Mouse (Mus musculus): ENCODE results near the gene Catsperg1. TPM values are rescaled to one million over a fixed set of nuclear protein-coding genes. Genes with fewer than 3 reads are reported as not detected.
"Not testable (repeated sequence)": the region's sequence is repeated elsewhere in the genome, so short reads cannot be mapped to it uniquely, and the experiment has no call there.

Catsperg1 gene
- polyA plus RNA-seq, 1 experiment from 2014 or later = 0.24 TPM

GRCm38 (mm10) chr7:29141416-29141815 is 72.4 kb downstream of the Catsperg1 start:
- 84% methylated on average over 8 of the region's 8 CpGs for WGBS
- no peak overlapping the region for H3K4me3 ChIP-seq
- no peaks in the 10 kb centered on the region for H3K36me3 ChIP-seq (replicated peaks)
- no peak for DNase-seq (ENCODE audit: low spot score)
- H3K4me1 ChIP-seq = peaks cover 4% of the 10 kb centered on the region
- H3K27ac ChIP-seq (replicated peaks) = no peak overlapping the region
- H3K27me3 ChIP-seq (replicated peaks; ENCODE audit: low read depth, poor library complexity, severe bottlenecking) = peaks cover 9% of the 10 kb centered on the region; the same call in 1 of the 2 replicates
- H3K9me3 ChIP-seq = no peaks in the 10 kb centered on the region

- whole genome bisulfite sequencing = 90% methylated on average over 3 of the region's 4 CpGs
- H3K4me1 ChIP-seq = peaks cover 22% of the 10 kb centered on the region
Measured at GRCm38 (mm10) chr7:29139237-29139636, 74.6 kb downstream of the Catsperg1 start.

GRCm38 (mm10) chr7:29137429-29137828 is 76.4 kb downstream of the Catsperg1 start:
- peaks cover 24% of the 10 kb centered on the region for H3K4me1 ChIP-seq
- peaks cover 24% of the 10 kb centered on the region; the same call in 1 of the 2 replicates for H3K27me3 ChIP-seq (replicated peaks; ENCODE audit: low read depth, poor library complexity, severe bottlenecking)
- H3K27ac ChIP-seq (replicated peaks) = no peak overlapping the region
- no peaks in the 10 kb centered on the region for H3K9me3 ChIP-seq
- no peak for DNase-seq (ENCODE audit: low spot score)
- no peak overlapping the region for H3K4me3 ChIP-seq
- 44% methylated on average over 16 of the region's 16 CpGs for WGBS
- H3K36me3 ChIP-seq (replicated peaks) = no peaks in the 10 kb centered on the region

More at GRCm38 (mm10) chr7:29139237-29139636, 74.6 kb downstream of the Catsperg1 start:
- not testable (repeated sequence) for H3K4me3 ChIP-seq; H3K36me3 ChIP-seq (replicated peaks); H3K27ac ChIP-seq (replicated peaks); H3K9me3 ChIP-seq; DNase-seq (ENCODE audit: low spot score)
- H3K27me3 ChIP-seq (replicated peaks; ENCODE audit: low read depth, poor library complexity, severe bottlenecking) = peaks cover 20% of the 10 kb centered on the region; the same call in 1 of the 2 replicates

GRCm38 (mm10) chr7:29134693-29135386 is 79.0 kb downstream of the Catsperg1 start, which contains the start of gene Rasgrp4:
Gene Rasgrp4, plus strand, starts transcription at chr7:29134851.
- Histone ChIP-seq H3K27ac (replicated peaks) (peak within 1 kb of the TSS; percentile 16; the same call in 1 of the 2 replicates), H3K36me3 (replicated peaks) (no peaks in the 10 kb centered on the region), H3K4me1 (peaks cover 24% of the 10 kb centered on the region), H3K9me3 (no peaks in the 10 kb centered on the region), H3K4me3 (peak within 1 kb of the TSS; percentile 57), H3K27me3 (replicated peaks; ENCODE audit: low read depth, poor library complexity, severe bottlenecking) (peaks cover 24% of the 10 kb centered on the region; the same call in 1 of the 2 replicates)
- DNase-seq (ENCODE audit: low spot score) = peak; percentile 65
- under 1% methylated on average over 18 of the region's 20 CpGs for WGBS

GRCm38 (mm10) chr7:29134230-29134629 is 79.6 kb downstream of the Catsperg1 start:
- Histone ChIP-seq H3K4me3 (peak overlapping the region; percentile 57), H3K36me3 (replicated peaks) (no peaks in the 10 kb centered on the region), H3K4me1 (peaks cover 24% of the 10 kb centered on the region), H3K27me3 (replicated peaks; ENCODE audit: low read depth, poor library complexity, severe bottlenecking) (peaks cover 24% of the 10 kb centered on the region; the same call in 1 of the 2 replicates), H3K9me3 (no peaks in the 10 kb centered on the region), H3K27ac (replicated peaks) (0 out of 2 replicates have a peak overlapping the region, but pooled peaks have one; percentile 16)
- WGBS = 8% methylated on average over 4 of the region's 4 CpGs
- DNase-seq (ENCODE audit: low spot score) = no peak

Other genes starting within 250 kb of the Catsperg1 start
- 444 and 454 TPM in 2 replicates for gene Eif3k, start 232.2 kb downstream of the Catsperg1 start, polyA plus RNA-seq (2016; fragmentation: Nextera tagmentation; extraction: Ambion mirVana)
- gene Map4k1, start 232.0 kb downstream of the Catsperg1 start, polyA plus RNA-seq (2016; fragmentation: Nextera tagmentation; extraction: Ambion mirVana) = 11.6 and 14.4 TPM in 2 replicates
- 1.8 TPM in 2 replicates for gene Ryr1, start 88.9 kb downstream of the Catsperg1 start, polyA plus RNA-seq (2016; fragmentation: Nextera tagmentation; extraction: Ambion mirVana)
- gene Rasgrp4, start 79.2 kb downstream of the Catsperg1 start, polyA plus RNA-seq (2016; fragmentation: Nextera tagmentation; extraction: Ambion mirVana) = 0.66 and 0.73 TPM in 2 replicates
- gene Fam98c, start 57.8 kb downstream of the Catsperg1 start, polyA plus RNA-seq (2016; fragmentation: Nextera tagmentation; extraction: Ambion mirVana) = 10.8 and 12.3 TPM in 2 replicates
- gene Ggn, start 43.8 kb downstream of the Catsperg1 start, polyA plus RNA-seq (2016; fragmentation: Nextera tagmentation; extraction: Ambion mirVana) = 0.48 and 0.55 TPM in 2 replicates
- gene Spred3, start 43.6 kb downstream of the Catsperg1 start, polyA plus RNA-seq (2016; fragmentation: Nextera tagmentation; extraction: Ambion mirVana) = 3.3 and 4.1 TPM in 2 replicates
- 303 and 307 TPM in 2 replicates for gene Psmd8, start 33.3 kb downstream of the Catsperg1 start, polyA plus RNA-seq (2016; fragmentation: Nextera tagmentation; extraction: Ambion mirVana)
- 0.74 and 1.1 TPM in 2 replicates for gene Kcnk6, start 18.5 kb upstream of the Catsperg1 start, polyA plus RNA-seq (2016; fragmentation: Nextera tagmentation; extraction: Ambion mirVana)
- gene Yif1b, start 24.3 kb upstream of the Catsperg1 start, polyA plus RNA-seq (2016; fragmentation: Nextera tagmentation; extraction: Ambion mirVana) = 100 and 102 TPM in 2 replicates
- 4.4 and 4.6 TPM in 2 replicates for gene 2200002D01Rik, start 34.4 kb upstream of the Catsperg1 start, polyA plus RNA-seq (2016; fragmentation: Nextera tagmentation; extraction: Ambion mirVana)
- gene Spint2, start 67.9 kb upstream of the Catsperg1 start, polyA plus RNA-seq (2016; fragmentation: Nextera tagmentation; extraction: Ambion mirVana) = 75.5 and 79.3 TPM in 2 replicates
- 29.7 and 30.5 TPM in 2 replicates for gene Ppp1r14a, start 75.3 kb upstream of the Catsperg1 start, polyA plus RNA-seq (2016; fragmentation: Nextera tagmentation; extraction: Ambion mirVana)
- gene Dpf1, start 89.9 kb upstream of the Catsperg1 start, polyA plus RNA-seq (2016; fragmentation: Nextera tagmentation; extraction: Ambion mirVana) = 24.8 and 28.9 TPM in 2 replicates

Measured in embryonic facial prominence, embryonic 10.5 days (tissue).